Mouse (Mus musculus): ENCODE measurements at regions not wholly inside any gene's neighbourhood (a gene's known extent, or its start where the extent isn't known, plus 50 kb on each side); places are given as distances from the start of the nearest gene placed in this dataset.
A peak's percentile ranks its signal among the peaks of the same experiment; 100 is the strongest.

GRCm38 (mm10) chr4:56261992-56262391 lies 477.9 kb upstream of the Gm26657 start:
- TF ChIP-seq CTCF (IDR thresholded peaks at IDR 0.05; ENCODE audit: borderline replicate concordance, extremely low read depth, insufficient read depth, insufficient read length), result no peak
- no peak for TF ChIP-seq POLR2A (IDR thresholded peaks at IDR 0.05; ENCODE audit: borderline replicate concordance, extremely low read depth, insufficient read depth, insufficient read length, poor library complexity, severe bottlenecking)
- DNase-seq (ENCODE audit: low read depth), result no peak

- DNase-seq (ENCODE audit: low read depth), result no peak
Measured at GRCm38 (mm10) chr4:56252375-56252774, 487.5 kb upstream of the Gm26657 start.

GRCm38 (mm10) chr4:56251766-56252165 lies 488.1 kb upstream of the Gm26657 start:
- no peak for DNase-seq (ENCODE audit: low read depth)
- no peak for TF ChIP-seq CTCF (IDR thresholded peaks at IDR 0.05; ENCODE audit: borderline replicate concordance, extremely low read depth, insufficient read depth, insufficient read length)
- no peak for TF ChIP-seq POLR2A (IDR thresholded peaks at IDR 0.05; ENCODE audit: borderline replicate concordance, extremely low read depth, insufficient read depth, insufficient read length, poor library complexity, severe bottlenecking)

More at GRCm38 (mm10) chr4:56252375-56252774, 487.5 kb upstream of the Gm26657 start:
- no peak for TF ChIP-seq CTCF (IDR thresholded peaks at IDR 0.05; ENCODE audit: borderline replicate concordance, extremely low read depth, insufficient read depth, insufficient read length)
- TF ChIP-seq POLR2A (IDR thresholded peaks at IDR 0.05; ENCODE audit: borderline replicate concordance, extremely low read depth, insufficient read depth, insufficient read length, poor library complexity, severe bottlenecking), result no peak

GRCm38 (mm10) chr4:56250611-56251010 lies 489.3 kb upstream of the Gm26657 start:
- DNase-seq (ENCODE audit: low read depth), result no peak
- TF ChIP-seq POLR2A (IDR thresholded peaks at IDR 0.05; ENCODE audit: borderline replicate concordance, extremely low read depth, insufficient read depth, insufficient read length, poor library complexity, severe bottlenecking) (no peak), CTCF (IDR thresholded peaks at IDR 0.05; ENCODE audit: borderline replicate concordance, extremely low read depth, insufficient read depth, insufficient read length) (no peak)

- TF ChIP-seq POLR2A (IDR thresholded peaks at IDR 0.05; ENCODE audit: borderline replicate concordance, extremely low read depth, insufficient read depth, insufficient read length, poor library complexity, severe bottlenecking) (no peak), CTCF (IDR thresholded peaks at IDR 0.05; ENCODE audit: borderline replicate concordance, extremely low read depth, insufficient read depth, insufficient read length) (no peak)
- no peak for DNase-seq (ENCODE audit: low read depth)
Measured at GRCm38 (mm10) chr4:56243863-56244262, 496.0 kb upstream of the Gm26657 start.

- no peak for TF ChIP-seq POLR2A (IDR thresholded peaks at IDR 0.05; ENCODE audit: borderline replicate concordance, extremely low read depth, insufficient read depth, insufficient read length, poor library complexity, severe bottlenecking)
- no peak for TF ChIP-seq CTCF (IDR thresholded peaks at IDR 0.05; ENCODE audit: borderline replicate concordance, extremely low read depth, insufficient read depth, insufficient read length)
- peak; percentile 9 for DNase-seq (ENCODE audit: low read depth)
Measured at GRCm38 (mm10) chr4:56238496-56239488, 501.1 kb upstream of the Gm26657 start.

- TF ChIP-seq CTCF (IDR thresholded peaks at IDR 0.05; ENCODE audit: borderline replicate concordance, extremely low read depth, insufficient read depth, insufficient read length) (no peak), POLR2A (IDR thresholded peaks at IDR 0.05; ENCODE audit: borderline replicate concordance, extremely low read depth, insufficient read depth, insufficient read length, poor library complexity, severe bottlenecking) (no peak)
- no peak for DNase-seq (ENCODE audit: low read depth)
Measured at GRCm38 (mm10) chr4:56231414-56231813, 508.5 kb upstream of the Gm26657 start.

- DNase-seq (ENCODE audit: low read depth), result no peak
- TF ChIP-seq POLR2A (IDR thresholded peaks at IDR 0.05; ENCODE audit: borderline replicate concordance, extremely low read depth, insufficient read depth, insufficient read length, poor library complexity, severe bottlenecking) (no peak), CTCF (IDR thresholded peaks at IDR 0.05; ENCODE audit: borderline replicate concordance, extremely low read depth, insufficient read depth, insufficient read length) (no peak)
Measured at GRCm38 (mm10) chr4:56230451-56230850, 509.4 kb upstream of the Gm26657 start.

- TF ChIP-seq CTCF (IDR thresholded peaks at IDR 0.05; ENCODE audit: borderline replicate concordance, extremely low read depth, insufficient read depth, insufficient read length), result no peak
- no peak for TF ChIP-seq POLR2A (IDR thresholded peaks at IDR 0.05; ENCODE audit: borderline replicate concordance, extremely low read depth, insufficient read depth, insufficient read length, poor library complexity, severe bottlenecking)
Measured at GRCm38 (mm10) chr4:56226493-56226892, 513.4 kb upstream of the Gm26657 start.

GRCm38 (mm10) chr4:56224542-56224941 lies 515.3 kb upstream of the Gm26657 start:
- DNase-seq (ENCODE audit: low read depth), result no peak
- TF ChIP-seq POLR2A (IDR thresholded peaks at IDR 0.05; ENCODE audit: borderline replicate concordance, extremely low read depth, insufficient read depth, insufficient read length, poor library complexity, severe bottlenecking) (no peak), CTCF (IDR thresholded peaks at IDR 0.05; ENCODE audit: borderline replicate concordance, extremely low read depth, insufficient read depth, insufficient read length) (no peak)

More at GRCm38 (mm10) chr4:56226493-56226892, 513.4 kb upstream of the Gm26657 start:
- DNase-seq (ENCODE audit: low read depth), result no peak

GRCm38 (mm10) chr4:56222023-56222776 lies 517.7 kb upstream of the Gm26657 start:
- DNase-seq (ENCODE audit: low read depth), result peak; percentile 66
- TF ChIP-seq POLR2A (IDR thresholded peaks at IDR 0.05; ENCODE audit: borderline replicate concordance, extremely low read depth, insufficient read depth, insufficient read length, poor library complexity, severe bottlenecking), result no peak
- TF ChIP-seq CTCF (IDR thresholded peaks at IDR 0.05; ENCODE audit: borderline replicate concordance, extremely low read depth, insufficient read depth, insufficient read length), result peak; percentile 23; the same call in 1 of the 2 replicates

Measured in brain, embryonic 14.5 days (tissue).